Mouse (Mus musculus) forebrain, embryonic 14.5 days (tissue): ENCODE measurements around the gene Fam118b. TPM values are rescaled to one million over a fixed set of nuclear protein-coding genes. Genes with fewer than 3 reads are reported as not detected.

Experiments used
- ATAC-seq: fragments of 200-750 bp; cut with Nextera tagmentation; 2 replicates; pipeline ENCODE4 v1.8.0; 2017; ENCODE audit warnings: mild to moderate bottlenecking, moderate library complexity
- DNase-seq: peaks from one replicate; pipeline ENCODE4 v3.0.0-alpha.2; 2015; ENCODE audit warnings: low spot score
- H3K27ac ChIP-seq: fragments of 300-500 bp; sonication (generic); 2 replicates; pipeline ENCODE4 v1.5.1; 2014; ENCODE audit warnings: low read depth, mild to moderate bottlenecking, control low read depth, low read length, moderate library complexity
- H3K27me3 ChIP-seq: fragments of 300-500 bp; sonication (generic); replicated peaks from 2 replicates; pipeline ENCODE4 v1.6.1; 2014; ENCODE audit warnings: low read length, control low read depth, mixed read lengths; ENCODE audit not compliant: control insufficient read depth, insufficient read depth
- H3K36me3 ChIP-seq: fragments of 300-500 bp; sonication (generic); 2 replicates; pipeline ENCODE4 v1.6.1; 2014; ENCODE audit warnings: low read length, control low read depth; ENCODE audit not compliant: control insufficient read depth, insufficient read depth
- H3K4me1 ChIP-seq: fragments of 300-500 bp; sonication (generic); 2 replicates; pipeline ENCODE4 v1.6.1; 2014; ENCODE audit warnings: antibody characterized with exemption, low read length, control low read depth; ENCODE audit not compliant: control insufficient read depth, insufficient read depth
- H3K4me2 ChIP-seq: fragments of 300-500 bp; sonication (generic); 2 replicates; pipeline ENCODE4 v1.6.1; 2014; ENCODE audit warnings: mild to moderate bottlenecking, control low read depth, low read length
- H3K4me3 ChIP-seq: fragments of 300-500 bp; sonication (generic); 2 replicates; pipeline ENCODE4 v1.5.1; 2014; ENCODE audit warnings: low read depth, low read length, control low read depth
- H3K9ac ChIP-seq: fragments of 300-500 bp; sonication (generic); 2 replicates; pipeline ENCODE4 v1.6.1; 2014; ENCODE audit warnings: mild to moderate bottlenecking, low read length, control low read depth, moderate library complexity
- H3K9me3 ChIP-seq: fragments of 300-500 bp; sonication (generic); replicated peaks from 2 replicates; pipeline ENCODE4 v1.6.1; 2016; ENCODE audit warnings: low read length, control low read depth, mixed read lengths; ENCODE audit not compliant: control insufficient read depth
- WGBS: fragments of 180-500 bp; shearing (Covaris S2); extraction: QIAGEN DNeasy Blood & Tissue Kit; methylation state at CpG from one replicate; pipeline ENCODE4 v1.1.7; 2014; 5-methylcytosine and 5-hydroxymethylcytosine counted together
- polyA plus RNA-seq: library from polyadenylated mRNA; unstranded; fragments of >200 nt; fragmentation: Nextera tagmentation; extraction: Ambion mirVana; gene quantifications from 2 replicates; pipeline ENCODE4 v1.2.1, GENCODE M21; 2014

Fam118b gene
- polyA plus RNA-seq, 1 experiment from 2014 or later, result 95.0 TPM

DNA sequence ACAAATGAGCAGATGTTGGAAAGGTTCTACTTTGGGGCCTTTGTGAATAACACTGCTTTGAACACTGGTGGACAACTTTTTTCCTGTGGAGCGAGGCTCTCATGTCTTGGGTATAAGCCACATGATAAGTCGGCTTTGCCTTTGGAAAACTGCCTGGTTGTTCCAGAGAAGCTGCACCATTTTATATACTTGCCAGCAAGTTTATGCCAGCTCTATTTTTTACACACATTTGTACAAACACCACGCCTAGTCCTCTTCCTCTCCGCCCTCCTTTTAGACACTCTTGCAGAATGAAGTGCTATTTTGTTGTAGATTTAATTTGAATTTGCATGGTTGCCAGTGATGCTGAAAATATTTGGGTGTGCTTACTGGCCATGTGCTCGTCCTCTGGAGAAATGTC, 25.9 kb upstream of the Fam118b start:
- WGBS, result 78% methylated on average over 5 of the region's 5 CpGs
- H3K9ac ChIP-seq, result no peak overlapping the region
- no peaks in the 10 kb centered on the region for H3K9me3 ChIP-seq
- H3K36me3 ChIP-seq, result no peaks in the 10 kb centered on the region
- H3K4me3 ChIP-seq, result no peak overlapping the region
- H3K4me2 ChIP-seq, result no peak overlapping the region
- H3K4me1 ChIP-seq, result no peaks in the 10 kb centered on the region
- no peak overlapping the region for H3K27ac ChIP-seq
- no peaks in the 10 kb centered on the region for H3K27me3 ChIP-seq
- DNase-seq, result peak; percentile 32
- no peak for ATAC-seq

DNA sequence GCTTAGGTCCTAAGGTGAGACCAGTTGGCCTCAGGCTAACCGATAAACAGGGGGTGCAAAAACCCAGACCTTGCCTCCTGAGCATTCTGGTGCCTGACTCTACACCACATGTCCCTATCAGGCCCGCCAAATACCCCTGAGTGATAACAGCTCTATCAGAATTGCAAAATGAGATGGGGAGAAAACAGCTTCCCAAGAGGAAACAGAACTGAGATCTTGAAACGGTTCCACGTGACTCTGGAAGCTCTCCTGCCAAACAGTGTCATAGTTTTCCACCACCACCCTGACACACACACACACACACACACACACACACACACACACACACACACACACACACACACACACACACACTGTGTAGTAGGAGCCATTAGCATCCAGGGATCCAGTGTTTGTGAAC, 23.3 kb upstream of the Fam118b start:
- ATAC-seq (no peak), DNase-seq (no peak)
- Histone ChIP-seq H3K27ac (no peak overlapping the region), H3K9ac (no peak overlapping the region), H3K4me2 (no peak overlapping the region), H3K9me3 (no peaks in the 10 kb centered on the region), H3K36me3 (no peaks in the 10 kb centered on the region), H3K4me1 (no peaks in the 10 kb centered on the region), H3K4me3 (no peak overlapping the region), H3K27me3 (no peaks in the 10 kb centered on the region)
- WGBS, result 78% methylated on average over 4 of the region's 4 CpGs

DNA sequence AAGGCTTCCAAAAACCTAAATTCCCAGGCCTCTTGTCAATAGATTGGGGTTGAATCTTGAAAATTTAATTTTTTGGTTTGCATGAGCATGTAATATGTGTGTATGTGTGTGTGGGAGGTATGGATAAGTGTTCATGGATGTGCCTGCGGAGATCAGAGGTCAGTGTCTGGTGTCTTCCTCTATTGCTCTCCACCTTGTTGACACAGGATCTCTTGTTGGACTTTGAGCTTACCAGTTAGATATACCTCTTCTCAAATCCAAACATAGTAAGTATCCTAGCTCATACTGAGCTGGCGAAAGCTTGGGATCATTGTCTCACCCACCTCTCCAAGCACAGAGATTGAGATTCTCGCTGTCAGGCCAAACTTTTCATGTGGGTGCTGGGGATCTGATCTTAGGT, 22.8 kb upstream of the Fam118b start:
- 90% methylated on average over 3 of the region's 3 CpGs for WGBS
- no peak for ATAC-seq
- H3K9me3 ChIP-seq, result no peaks in the 10 kb centered on the region
- H3K4me1 ChIP-seq, result no peaks in the 10 kb centered on the region
- no peak overlapping the region for H3K4me2 ChIP-seq
- no peaks in the 10 kb centered on the region for H3K36me3 ChIP-seq
- no peaks in the 10 kb centered on the region for H3K27me3 ChIP-seq
- no peak overlapping the region for H3K27ac ChIP-seq
- no peak overlapping the region for H3K4me3 ChIP-seq
- H3K9ac ChIP-seq, result no peak overlapping the region
- no peak for DNase-seq

DNA sequence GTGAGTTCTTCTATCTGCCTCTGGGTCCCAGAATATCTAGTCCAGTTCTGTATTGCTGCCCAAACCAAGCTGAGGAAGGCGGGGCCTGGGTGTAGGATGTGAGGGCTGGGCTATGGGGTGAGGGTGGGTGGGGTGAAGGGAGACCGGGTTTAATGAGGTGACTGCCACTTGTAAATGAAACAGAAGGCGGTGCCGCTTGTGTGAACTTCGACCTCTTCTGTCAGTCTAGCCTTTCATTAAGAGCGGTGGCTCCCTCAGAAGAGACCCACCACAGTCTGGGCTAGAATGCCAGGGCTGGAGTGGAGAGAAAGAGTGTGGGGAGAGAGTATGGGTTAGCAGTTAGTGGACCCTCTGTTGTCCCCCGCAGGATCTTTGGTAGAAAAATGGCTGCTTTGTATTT, 22.4 kb upstream of the Fam118b start:
- H3K36me3 ChIP-seq, result no peaks in the 10 kb centered on the region
- H3K4me1 ChIP-seq, result no peaks in the 10 kb centered on the region
- ATAC-seq, result peak; percentile 40; the same call in 1 of the 2 replicates
- no peaks in the 10 kb centered on the region for H3K9me3 ChIP-seq
- H3K4me3 ChIP-seq, result no peak overlapping the region
- no peak for DNase-seq
- H3K27ac ChIP-seq, result no peak overlapping the region
- no peak overlapping the region for H3K9ac ChIP-seq
- no peak overlapping the region for H3K4me2 ChIP-seq
- WGBS, result 20% methylated on average over 7 of the region's 7 CpGs
- H3K27me3 ChIP-seq, result no peaks in the 10 kb centered on the region

DNA sequence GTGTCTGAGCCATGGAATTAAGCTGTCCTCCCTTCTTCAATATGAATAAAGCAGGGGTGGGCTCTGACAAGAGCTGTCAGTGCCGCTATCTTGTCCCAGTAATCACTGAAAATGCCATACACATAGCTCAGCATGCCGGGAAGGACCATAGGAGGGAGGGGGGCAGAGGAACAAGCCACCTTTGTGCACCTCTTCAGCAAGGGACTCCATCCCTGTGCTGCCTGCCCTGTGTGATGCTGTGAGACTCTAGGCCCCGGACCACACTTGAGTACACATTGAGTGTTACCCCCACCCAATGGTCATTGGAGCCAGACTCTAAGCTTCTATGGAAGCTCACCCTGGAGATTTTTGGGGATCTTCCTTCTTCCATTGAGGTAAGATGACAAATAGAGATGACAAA, 18.7 kb upstream of the Fam118b start:
- H3K4me1 ChIP-seq, result no peaks in the 10 kb centered on the region
- ATAC-seq, result no peak
- H3K9ac ChIP-seq, result no peak overlapping the region
- no peak for DNase-seq
- 92% methylated on average over 3 of the region's 3 CpGs for WGBS
- no peaks in the 10 kb centered on the region for H3K9me3 ChIP-seq
- no peak overlapping the region for H3K27ac ChIP-seq
- H3K36me3 ChIP-seq, result no peaks in the 10 kb centered on the region
- no peaks in the 10 kb centered on the region for H3K27me3 ChIP-seq
- H3K4me2 ChIP-seq, result no peak overlapping the region
- H3K4me3 ChIP-seq, result no peak overlapping the region

DNA sequence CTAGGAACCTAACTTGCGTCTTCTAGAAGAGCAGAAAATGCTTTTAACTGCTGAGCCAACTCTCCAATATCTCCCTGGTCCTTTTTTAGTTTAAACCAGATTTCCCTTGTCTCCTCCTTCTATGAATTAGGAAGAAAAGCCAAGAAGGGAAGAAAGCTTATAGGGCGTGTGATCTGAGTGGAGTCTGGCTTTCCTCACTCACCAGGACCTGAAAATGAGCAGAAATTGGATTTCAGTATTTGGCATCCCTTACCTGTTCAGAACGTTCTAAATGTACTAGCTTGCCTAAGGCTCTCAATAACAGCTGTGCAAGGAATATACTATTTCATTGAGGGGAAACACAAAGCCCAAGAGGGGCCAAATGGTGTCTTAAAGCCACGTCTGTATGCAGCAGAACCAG, 16.7 kb upstream of the Fam118b start:
- Histone ChIP-seq H3K9ac (no peak overlapping the region), H3K36me3 (no peaks in the 10 kb centered on the region), H3K4me1 (no peaks in the 10 kb centered on the region), H3K9me3 (no peaks in the 10 kb centered on the region), H3K27ac (no peak overlapping the region), H3K4me2 (no peak overlapping the region), H3K27me3 (no peaks in the 10 kb centered on the region), H3K4me3 (no peak overlapping the region)
- DNase-seq, result no peak
- WGBS, result 86% methylated on average over 4 of the region's 4 CpGs
- ATAC-seq, result no peak

DNA sequence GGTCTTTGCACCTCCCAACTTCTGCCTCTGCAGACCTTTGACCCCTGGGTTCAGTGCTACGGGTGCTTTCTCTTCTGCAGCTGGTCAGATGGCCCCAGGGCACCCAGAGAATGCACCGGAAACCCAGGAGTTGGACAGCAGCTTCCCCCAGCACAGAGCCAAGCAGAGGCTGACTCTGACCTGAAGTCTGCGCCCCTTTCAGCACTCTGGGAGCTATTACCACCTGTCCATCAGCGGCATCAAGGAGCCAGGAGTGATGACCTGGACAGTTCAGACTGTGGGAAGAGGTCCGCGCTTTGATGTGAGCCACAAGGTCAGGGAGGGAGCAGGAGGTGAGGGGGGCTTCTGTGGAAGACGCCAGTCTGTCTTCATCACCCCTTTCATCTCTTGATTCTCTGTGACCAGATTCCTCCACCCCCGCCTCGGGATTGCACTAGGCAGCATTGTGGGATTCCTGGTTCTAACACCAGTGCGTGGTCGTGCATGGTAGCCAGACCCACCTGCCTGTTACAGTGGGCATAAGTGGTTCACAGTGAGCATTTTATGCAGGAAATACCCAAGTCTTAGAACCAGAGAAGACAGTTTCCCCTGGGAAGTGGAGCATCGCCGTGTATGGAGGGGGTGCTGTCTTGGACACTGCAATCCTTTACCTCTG, 15.9 kb upstream of the Fam118b start:
- no peaks in the 10 kb centered on the region for H3K27me3 ChIP-seq
- H3K36me3 ChIP-seq, result no peaks in the 10 kb centered on the region
- no peak overlapping the region for H3K4me3 ChIP-seq
- no peak for DNase-seq
- no peak overlapping the region for H3K9ac ChIP-seq
- H3K4me1 ChIP-seq, result no peaks in the 10 kb centered on the region
- H3K4me2 ChIP-seq, result no peak overlapping the region
- no peaks in the 10 kb centered on the region for H3K9me3 ChIP-seq
- H3K27ac ChIP-seq, result no peak overlapping the region
- 80% methylated on average over 13 of the region's 13 CpGs for WGBS
- ATAC-seq, result no peak

DNA sequence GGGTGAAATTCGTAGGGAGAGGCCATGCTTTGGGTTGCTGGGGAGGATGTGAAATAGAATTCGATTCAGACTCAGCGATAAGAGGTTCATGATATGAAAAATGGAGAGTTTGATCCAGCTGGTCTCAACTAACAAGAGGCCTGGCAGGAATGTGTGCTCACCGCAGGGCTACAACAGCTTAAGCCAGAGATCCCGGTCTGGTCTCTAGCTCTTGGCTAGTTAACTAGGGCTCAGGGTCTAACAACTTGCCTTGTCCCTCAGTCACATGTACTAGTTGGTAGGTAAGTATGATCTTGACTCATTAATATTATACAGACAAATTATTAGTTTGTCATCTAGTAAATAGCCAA, 15.2 kb upstream of the Fam118b start:
- Histone ChIP-seq H3K27ac (no peak overlapping the region), H3K4me2 (no peak overlapping the region), H3K36me3 (peaks cover 3% of the 10 kb centered on the region; the same call in 1 of the 2 replicates), H3K27me3 (no peaks in the 10 kb centered on the region), H3K4me3 (no peak overlapping the region), H3K9me3 (no peaks in the 10 kb centered on the region), H3K4me1 (no peaks in the 10 kb centered on the region), H3K9ac (no peak overlapping the region)
- DNase-seq, result no peak
- WGBS, result 68% methylated on average over 5 of the region's 5 CpGs
- ATAC-seq, result peak; percentile 21; the same call in 1 of the 2 replicates

DNA sequence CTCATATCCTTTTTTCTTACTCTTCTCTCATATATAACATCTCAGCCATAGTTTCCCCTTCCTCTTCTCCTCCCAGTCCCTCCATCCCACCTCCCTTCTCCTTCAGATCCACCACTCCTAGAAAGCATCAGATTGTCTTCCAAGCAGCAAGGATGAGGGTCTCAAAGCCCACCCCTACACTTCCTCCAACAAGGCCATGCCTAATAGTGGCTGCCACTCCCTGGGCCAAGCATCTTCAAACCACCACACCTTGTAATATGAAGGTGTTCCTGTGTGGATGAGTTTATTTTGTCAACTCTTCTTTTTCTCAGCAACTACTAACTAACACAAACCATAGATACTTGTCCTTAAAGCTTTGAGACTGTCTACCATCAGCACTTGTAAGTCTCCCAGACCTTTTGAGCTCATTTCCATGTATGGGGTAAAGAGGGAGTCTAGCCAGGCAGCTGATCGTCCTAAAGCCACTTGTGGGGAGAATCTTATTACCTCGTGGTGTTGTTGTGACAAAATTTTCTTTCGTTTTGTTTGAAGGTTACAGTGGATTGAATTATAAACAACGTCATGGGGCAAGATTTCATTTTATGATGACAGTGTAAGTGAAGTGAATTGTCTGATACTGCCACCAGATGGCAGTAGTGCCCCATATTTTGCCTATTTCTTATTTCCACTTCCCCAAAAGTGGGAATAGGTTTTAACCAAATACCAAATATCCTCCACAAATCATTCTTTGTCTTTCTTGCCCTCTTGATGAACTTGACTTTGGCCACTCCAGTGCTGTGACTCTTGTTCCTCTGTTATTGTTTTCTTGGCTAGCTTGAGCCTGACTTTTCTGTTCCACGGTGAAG, 14.6 kb upstream of the Fam118b start:
- peak; percentile 59 for ATAC-seq
- H3K4me2 ChIP-seq, result no peak overlapping the region
- H3K9me3 ChIP-seq, result no peaks in the 10 kb centered on the region
- no peak overlapping the region for H3K4me3 ChIP-seq
- H3K9ac ChIP-seq, result no peak overlapping the region
- no peaks in the 10 kb centered on the region for H3K4me1 ChIP-seq
- peaks cover 9% of the 10 kb centered on the region for H3K36me3 ChIP-seq
- WGBS, result 16% methylated on average over 5 of the region's 5 CpGs
- peak; percentile 87 for DNase-seq
- no peak overlapping the region for H3K27ac ChIP-seq
- H3K27me3 ChIP-seq, result no peaks in the 10 kb centered on the region
